Comparison of ENCODE assay signal across 8 mouse cellular contexts in the genomic region with DNA sequence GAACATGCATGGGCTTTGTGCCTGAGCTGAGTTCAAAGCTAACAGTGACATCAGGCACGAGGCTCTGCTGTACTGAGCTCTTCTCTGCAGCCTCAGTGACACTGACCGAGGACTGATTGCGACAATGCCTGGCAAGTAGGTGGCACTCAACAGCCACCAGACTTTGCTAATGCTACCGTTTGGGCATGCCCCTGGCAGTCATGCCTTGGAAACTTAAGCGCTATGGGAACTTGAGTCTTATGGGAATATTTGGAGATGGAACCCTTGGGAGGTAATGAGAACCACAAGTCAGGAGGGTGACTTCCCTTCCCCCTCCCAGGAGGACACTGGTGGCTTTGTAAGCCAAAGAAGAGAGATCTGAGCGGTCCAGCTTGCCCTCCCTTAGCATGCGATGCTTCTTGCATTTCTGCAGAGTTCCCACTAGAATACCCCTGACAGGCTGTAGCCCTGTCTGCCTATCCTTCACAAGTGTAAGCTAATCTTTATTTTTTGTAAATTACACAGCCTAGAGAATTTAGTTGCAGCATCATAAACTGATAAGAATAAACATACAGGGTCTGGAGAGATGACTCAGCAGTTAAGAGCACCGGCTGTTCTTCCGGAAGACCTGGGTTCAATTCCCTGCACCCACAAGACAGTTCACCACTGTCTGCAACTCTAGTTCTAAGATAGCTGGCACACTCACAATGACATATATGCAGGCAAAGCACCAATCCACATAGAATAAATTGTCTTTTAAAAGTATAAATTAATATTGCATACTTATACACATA.
DNase-seq lines count a peak whose midpoint lies in the region; ATAC-seq lines count a peak whose summit lies in the region.

No protein-coding gene starts in this region.

- peak; percentile 32 for DNase-seq in adrenal gland, adult 2 months
- DNase-seq in adrenal gland, postnatal 25 days = no peak
- peak; percentile 20 for DNase-seq in midbrain, embryonic 14.5 days
- no peak for DNase-seq in midbrain, embryonic 10.5 days (ENCODE audit: low spot score)
- peak; percentile 21 to 35 for DNase-seq in cerebellum, postnatal 36 days
- DNase-seq in lung, adult 18-20 months = no peak
- DNase-seq in kidney, adult 9 months = no peak

- no peak overlapping the region for H3K9ac ChIP-seq in midbrain, embryonic 14.5 days (replicated peaks; ENCODE audit: low read length)

- H3K27ac ChIP-seq in midbrain, embryonic 14.5 days (replicated peaks; ENCODE audit: low read depth, low read length) = no peak overlapping the region
- H3K27ac ChIP-seq in midbrain, embryonic 10.5 days (replicated peaks) = no peak overlapping the region

- no peak overlapping the region for H3K4me2 ChIP-seq in midbrain, embryonic 14.5 days (ENCODE audit: low read length)

- 0 out of 2 replicates have a peak, but pooled peaks cover 3% of the 10 kb centered on the region for H3K4me1 ChIP-seq in midbrain, embryonic 14.5 days (ENCODE audit: control insufficient read depth, insufficient read depth, low read length)
- H3K4me1 ChIP-seq in midbrain, embryonic 10.5 days = peaks cover 4% of the 10 kb centered on the region; the same call in 1 of the 2 replicates

- H3K36me3 ChIP-seq in midbrain, embryonic 14.5 days (ENCODE audit: control insufficient read depth, insufficient read depth, low read length) = no peaks in the 10 kb centered on the region
- H3K36me3 ChIP-seq in midbrain, embryonic 10.5 days = no peaks in the 10 kb centered on the region

- H3K27me3 ChIP-seq in midbrain, embryonic 14.5 days (ENCODE audit: control insufficient read depth, insufficient read depth, low read length) = no peaks in the 10 kb centered on the region; the same call in 1 of the 2 replicates
- peaks cover 13% of the 10 kb centered on the region for H3K27me3 ChIP-seq in midbrain, embryonic 10.5 days (ENCODE audit: low read depth, poor library complexity, severe bottlenecking)

- no peaks in the 10 kb centered on the region for H3K9me3 ChIP-seq in midbrain, embryonic 14.5 days (ENCODE audit: control insufficient read depth, low read length)
- H3K9me3 ChIP-seq in midbrain, embryonic 10.5 days (replicated peaks) = no peaks in the 10 kb centered on the region

- WGBS in midbrain, embryonic 14.5 days = 45% methylated on average over 9 of the region's 9 CpGs
- WGBS in midbrain, embryonic 10.5 days = 38% methylated on average over 9 of the region's 9 CpGs

- H3K4me3 ChIP-seq in midbrain, embryonic 14.5 days (replicated peaks; ENCODE audit: low read depth, low read length) = no peak overlapping the region
- H3K4me3 ChIP-seq in midbrain, embryonic 10.5 days = no peak overlapping the region

- no peak for ATAC-seq in midbrain, embryonic 14.5 days (ENCODE audit: low FRiP score, low TSS enrichment)
- ATAC-seq in monocyte, adult 5-6 weeks (replicated peaks; ENCODE audit: insufficient number of reproducible peaks, low FRiP score, low TSS enrichment, poor library complexity, severe bottlenecking) = peak; percentile 40

Comparison
In these comparisons a context has a peak if more than half of its experiments do, and no peak if none do; other contexts are left out.
1. DNase-seq: peak in adrenal gland, adult 2 months (single experiment), midbrain, embryonic 14.5 days (single experiment) and cerebellum, postnatal 36 days (2 of 2); none in adrenal gland, postnatal 25 days (single experiment), midbrain, embryonic 10.5 days (single experiment), lung, adult 18-20 months (0 of 2) and kidney, adult 9 months (single experiment).